Mouse (Mus musculus) stomach, postnatal 0 days (tissue): ENCODE data around the gene Mydgf.

ENCODE experiments used
- CTCF ChIP-seq: IDR thresholded peaks from 2 replicates; pipeline ENCODE4 v1.5.1; 2016; ENCODE audit warnings: antibody characterized with exemption, low read depth, mild to moderate bottlenecking, moderate library complexity
- EP300 ChIP-seq: optimal IDR thresholded peaks from 2 replicates; pipeline ENCODE3; 2016; ENCODE audit warnings: antibody characterized with exemption

DNA sequence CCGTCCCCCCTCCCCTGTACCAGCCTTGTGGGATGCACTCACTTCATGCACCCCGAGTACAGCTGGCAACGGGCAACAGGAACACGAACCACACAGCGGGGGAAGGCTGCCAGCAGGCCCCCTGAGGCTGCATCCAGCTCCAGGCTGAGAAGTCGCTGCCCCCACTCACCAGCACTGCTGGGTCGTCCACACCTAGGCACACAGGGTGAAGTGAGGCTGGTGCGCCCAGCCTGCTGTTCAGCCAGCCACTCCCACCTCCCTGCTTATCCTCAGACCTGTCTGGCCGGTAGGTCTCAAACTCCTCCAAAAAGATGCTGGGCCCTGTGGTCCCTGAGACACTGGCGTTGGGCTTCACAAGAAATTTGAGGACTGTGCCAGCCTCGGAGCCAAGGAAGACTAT lies 57.5 kb downstream of the Mydgf start:
- TF ChIP-seq CTCF (no peak), EP300 (no peak)
